Mouse (Mus musculus) forebrain, embryonic 10.5 days (tissue): ENCODE data around the gene Gm49322. TPM values are rescaled to one million over a fixed set of nuclear protein-coding genes. Genes with fewer than 3 reads are reported as not detected.
"Not testable (repeated sequence)": the region's sequence is repeated elsewhere in the genome, so short reads cannot be mapped to it uniquely, and the experiment has no call there.

ENCODE experiments used
- DNase-seq: peaks from one replicate; pipeline ENCODE4 v3.0.0-alpha.2; 2017; ENCODE audit warnings: low spot score; ENCODE audit errors: extremely low spot score
- H3K27ac ChIP-seq: fragments of 300-500 bp; sonication (generic); 2 replicates; pipeline ENCODE4 v1.5.1; 2016; ENCODE audit warnings: mild to moderate bottlenecking
- H3K27me3 ChIP-seq: fragments of 300-500 bp; sonication (generic); 2 replicates; pipeline ENCODE4 v1.6.1; 2016; ENCODE audit warnings: mild to moderate bottlenecking; ENCODE audit not compliant: poor library complexity, severe bottlenecking
- H3K36me3 ChIP-seq: fragments of 300-500 bp; sonication (generic); replicated peaks from 2 replicates; pipeline ENCODE4 v1.6.1; 2016; ENCODE audit warnings: mild to moderate bottlenecking, moderate library complexity
- H3K4me1 ChIP-seq: fragments of 300-500 bp; sonication (generic); 2 replicates; pipeline ENCODE4 v1.6.1; 2016
- H3K4me3 ChIP-seq: fragments of 300-500 bp; sonication (generic); 2 replicates; pipeline ENCODE4 v1.5.1; 2016; ENCODE audit warnings: mild to moderate bottlenecking, moderate library complexity
- H3K9me3 ChIP-seq: fragments of 300-500 bp; sonication (generic); 2 replicates; pipeline ENCODE4 v1.6.1; 2016; ENCODE audit warnings: mild to moderate bottlenecking, moderate library complexity
- WGBS: fragments of 180-500 bp; shearing (Covaris S2); methylation state at CpG from one replicate; pipeline ENCODE4 v1.1.7; 2016; 5-methylcytosine and 5-hydroxymethylcytosine counted together
- polyA plus RNA-seq: library from polyadenylated mRNA; unstranded; fragments of >200 nt; fragmentation: Nextera tagmentation; extraction: Ambion mirVana; gene quantifications from 2 replicates; pipeline ENCODE4 v1.2.1, GENCODE M21; 2016

Gm49322 gene
- polyA plus RNA-seq = 4.7 and 5.6 TPM in 2 replicates

GRCm38 (mm10) chr10:80605721-80606120 lies at the start of gene Gm49322:
TSS of gene Gm49322 (plus strand) at chr10:80606021.
- peaks cover 57% of the 10 kb centered on the region for H3K36me3 ChIP-seq
- 86% methylated on average over 4 of the region's 4 CpGs for WGBS
- not testable (repeated sequence) for H3K4me3 ChIP-seq, DNase-seq, H3K9me3 ChIP-seq, H3K27me3 ChIP-seq, H3K27ac ChIP-seq
- peaks cover 34% of the 10 kb centered on the region for H3K4me1 ChIP-seq

GRCm38 (mm10) chr10:80557346-80557965 lies 48.4 kb upstream of the Gm49322 start:
- no peak overlapping the region for H3K4me3 ChIP-seq

GRCm38 (mm10) chr10:80559431-80559830 lies 46.4 kb upstream of the Gm49322 start:
- DNase-seq = no peak
- H3K27ac ChIP-seq = no peak overlapping the region
- no peaks in the 10 kb centered on the region for H3K9me3 ChIP-seq
- 89% methylated on average over 7 of the region's 7 CpGs for WGBS
- no peaks in the 10 kb centered on the region for H3K27me3 ChIP-seq
- peaks cover 51% of the 10 kb centered on the region for H3K4me1 ChIP-seq
- H3K36me3 ChIP-seq = peaks cover 6% of the 10 kb centered on the region; the same call in 1 of the 2 replicates
- peak overlapping the region; percentile 79 for H3K4me3 ChIP-seq

More at GRCm38 (mm10) chr10:80557346-80557965, 48.4 kb upstream of the Gm49322 start:
- DNase-seq = peak; percentile 75
- Histone ChIP-seq H3K36me3 (peaks cover 9% of the 10 kb centered on the region; the same call in 1 of the 2 replicates), H3K27me3 (no peaks in the 10 kb centered on the region), H3K4me1 (peaks cover 57% of the 10 kb centered on the region), H3K9me3 (no peaks in the 10 kb centered on the region), H3K27ac (no peak overlapping the region)
- WGBS = 39% methylated on average over 5 of the region's 5 CpGs

GRCm38 (mm10) chr10:80560621-80561020 lies 45.2 kb upstream of the Gm49322 start:
- Histone ChIP-seq H3K4me3 (peak overlapping the region; percentile 79), H3K36me3 (peaks cover 10% of the 10 kb centered on the region; the same call in 1 of the 2 replicates), H3K27me3 (no peaks in the 10 kb centered on the region), H3K27ac (peak overlapping the region; percentile 95), H3K9me3 (no peaks in the 10 kb centered on the region), H3K4me1 (peaks cover 51% of the 10 kb centered on the region)
- 2% methylated on average over 13 of the region's 13 CpGs for WGBS
- no peak for DNase-seq

- Histone ChIP-seq H3K27me3 (no peaks in the 10 kb centered on the region), H3K4me3 (peak within 1 kb of the TSS; percentile 79), H3K36me3 (peaks cover 14% of the 10 kb centered on the region; the same call in 1 of the 2 replicates), H3K9me3 (no peaks in the 10 kb centered on the region), H3K4me1 (peaks cover 54% of the 10 kb centered on the region), H3K27ac (peak within 1 kb of the TSS; percentile 95)
- peak; percentile 93 for DNase-seq
- under 1% methylated on average over 72 of the region's 72 CpGs for WGBS
Measured at GRCm38 (mm10) chr10:80561116-80561944, 44.5 kb upstream of the Gm49322 start, which contains the start of gene Rexo1. TSS of gene Rexo1 (minus strand) at chr10:80561560.

- Histone ChIP-seq H3K4me3 (peak overlapping the region; percentile 20), H3K4me1 (peaks cover 54% of the 10 kb centered on the region), H3K9me3 (no peaks in the 10 kb centered on the region), H3K27me3 (no peaks in the 10 kb centered on the region), H3K36me3 (peaks cover 35% of the 10 kb centered on the region), H3K27ac (peak overlapping the region; percentile 75)
- WGBS = 21% methylated on average over 17 of the region's 17 CpGs
- DNase-seq = peak; percentile 84
Measured at GRCm38 (mm10) chr10:80566375-80567092, 39.3 kb upstream of the Gm49322 start.

GRCm38 (mm10) chr10:80568876-80569275 lies 36.9 kb upstream of the Gm49322 start:
- 94% methylated on average over 29 of the region's 29 CpGs for WGBS
- Histone ChIP-seq H3K27ac (peak overlapping the region; percentile 85; the same call in 1 of the 2 replicates), H3K4me1 (peaks cover 68% of the 10 kb centered on the region)

GRCm38 (mm10) chr10:80569664-80570066 lies 36.2 kb upstream of the Gm49322 start:
- DNase-seq = peak; percentile 52
- Histone ChIP-seq H3K27ac (peak overlapping the region; percentile 85), H3K36me3 (peaks cover 30% of the 10 kb centered on the region), H3K27me3 (no peaks in the 10 kb centered on the region), H3K4me1 (peaks cover 76% of the 10 kb centered on the region), H3K9me3 (no peaks in the 10 kb centered on the region), H3K4me3 (peak overlapping the region; percentile 41)
- 31% methylated on average over 10 of the region's 10 CpGs for WGBS

More at GRCm38 (mm10) chr10:80568876-80569275, 36.9 kb upstream of the Gm49322 start:
- no peak for DNase-seq
- no peaks in the 10 kb centered on the region for H3K9me3 ChIP-seq
- peak overlapping the region; percentile 22; the same call in 1 of the 2 replicates for H3K4me3 ChIP-seq
- peaks cover 35% of the 10 kb centered on the region for H3K36me3 ChIP-seq
- H3K27me3 ChIP-seq = no peaks in the 10 kb centered on the region

- Histone ChIP-seq H3K4me1 (peaks cover 83% of the 10 kb centered on the region), H3K4me3 (peak overlapping the region; percentile 41; the same call in 1 of the 2 replicates), H3K27me3 (no peaks in the 10 kb centered on the region), H3K9me3 (no peaks in the 10 kb centered on the region), H3K27ac (peak overlapping the region; percentile 85), H3K36me3 (peaks cover 28% of the 10 kb centered on the region)
- WGBS = 85% methylated on average over 10 of the region's 10 CpGs
- DNase-seq = no peak
Measured at GRCm38 (mm10) chr10:80570419-80570818, 35.4 kb upstream of the Gm49322 start.

- peak; percentile 44 for DNase-seq
Measured at GRCm38 (mm10) chr10:80570871-80571836, 34.7 kb upstream of the Gm49322 start.

GRCm38 (mm10) chr10:80572477-80572876 lies 33.3 kb upstream of the Gm49322 start:
- Histone ChIP-seq H3K27me3 (no peaks in the 10 kb centered on the region), H3K4me1 (peaks cover 89% of the 10 kb centered on the region), H3K4me3 (peak overlapping the region; percentile 6; the same call in 1 of the 2 replicates), H3K27ac (no peak overlapping the region), H3K9me3 (no peaks in the 10 kb centered on the region), H3K36me3 (peaks cover 18% of the 10 kb centered on the region)
- 81% methylated on average over 2 of the region's 2 CpGs for WGBS
- DNase-seq = no peak

More at GRCm38 (mm10) chr10:80570871-80571836, 34.7 kb upstream of the Gm49322 start:
- Histone ChIP-seq H3K9me3 (no peaks in the 10 kb centered on the region), H3K4me1 (peaks cover 89% of the 10 kb centered on the region), H3K27me3 (no peaks in the 10 kb centered on the region), H3K27ac (peak overlapping the region; percentile 85), H3K4me3 (peak overlapping the region; percentile 41), H3K36me3 (peaks cover 24% of the 10 kb centered on the region)
- 21% methylated on average over 30 of the region's 30 CpGs for WGBS
